Mouse (Mus musculus): Measurements from ENCODE around the gene Cntn1. TPM values are rescaled to one million over a fixed set of nuclear protein-coding genes. Genes with fewer than 3 reads are reported as not detected.
"Not testable (repeated sequence)": the region's sequence is repeated elsewhere in the genome, so short reads cannot be mapped to it uniquely, and the experiment has no call there.

Cntn1 gene
- total RNA-seq, 1 experiment from 2014 or later: not detected

DNA sequence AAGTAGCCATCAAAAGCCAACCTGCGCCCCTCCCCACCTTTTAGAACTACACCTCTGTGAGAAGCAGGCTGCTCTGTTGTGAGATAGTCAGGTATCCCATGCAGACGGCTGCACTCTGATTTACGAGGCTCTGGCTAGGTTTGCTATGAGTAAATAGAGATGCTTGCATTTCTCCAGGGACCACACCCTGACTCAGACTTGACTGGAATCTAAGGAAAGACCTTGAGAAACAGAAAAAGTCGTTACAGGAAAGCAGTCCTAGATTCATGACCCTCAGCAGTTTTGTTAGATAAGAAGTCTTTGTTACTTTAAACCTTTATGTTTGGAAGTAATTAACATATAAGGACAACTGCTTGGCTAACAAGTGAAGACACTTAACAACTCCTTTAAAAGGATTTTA is 296.5 kb downstream of the Cntn1 start:
- ATAC-seq (replicated peaks; ENCODE audit: insufficient number of reproducible peaks, low FRiP score, low TSS enrichment, poor library complexity, severe bottlenecking): no peak

DNA sequence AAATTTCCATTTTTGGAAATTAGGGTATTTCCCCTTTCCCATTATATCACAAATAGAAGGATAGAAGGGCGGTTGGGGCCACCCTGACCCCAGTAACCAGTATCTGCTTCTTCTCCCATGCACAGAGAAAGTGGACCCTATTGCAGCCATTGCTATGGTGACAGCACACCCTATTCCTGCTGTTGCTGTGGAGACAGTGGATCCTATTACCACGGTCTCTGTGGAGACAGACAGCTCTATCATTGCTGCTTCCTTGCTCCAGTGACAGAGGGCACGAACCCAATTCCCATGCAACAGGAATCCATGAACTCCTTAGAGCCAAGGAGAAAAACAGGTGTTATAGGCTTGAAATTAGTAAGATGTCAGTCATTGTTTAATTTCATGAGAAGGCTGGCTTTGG is 296.9 kb downstream of the Cntn1 start:
- no peak for ATAC-seq (replicated peaks; ENCODE audit: insufficient number of reproducible peaks, low FRiP score, low TSS enrichment, poor library complexity, severe bottlenecking)

DNA sequence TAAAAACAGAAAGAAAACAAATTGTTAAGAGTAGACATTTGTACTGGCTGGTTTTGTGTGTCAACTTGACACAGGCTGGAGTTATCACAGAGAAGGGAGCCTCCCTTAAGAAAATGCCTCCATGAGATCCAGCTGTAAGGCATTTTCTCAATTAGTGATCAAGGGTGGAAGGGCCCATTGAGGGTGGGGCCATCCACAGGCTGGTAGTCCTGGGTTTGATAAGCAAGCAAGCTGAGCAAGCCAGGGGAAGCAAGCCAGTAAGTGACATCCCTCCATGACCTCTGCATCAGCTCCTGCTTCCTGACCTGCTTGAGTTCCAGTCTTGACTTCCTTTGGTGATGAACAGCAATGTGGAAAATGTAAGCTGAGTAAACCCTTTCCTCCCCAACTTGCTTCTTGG is 297.5 kb downstream of the Cntn1 start:
- ATAC-seq (replicated peaks; ENCODE audit: insufficient number of reproducible peaks, low FRiP score, low TSS enrichment, poor library complexity, severe bottlenecking): not testable (repeated sequence)

DNA sequence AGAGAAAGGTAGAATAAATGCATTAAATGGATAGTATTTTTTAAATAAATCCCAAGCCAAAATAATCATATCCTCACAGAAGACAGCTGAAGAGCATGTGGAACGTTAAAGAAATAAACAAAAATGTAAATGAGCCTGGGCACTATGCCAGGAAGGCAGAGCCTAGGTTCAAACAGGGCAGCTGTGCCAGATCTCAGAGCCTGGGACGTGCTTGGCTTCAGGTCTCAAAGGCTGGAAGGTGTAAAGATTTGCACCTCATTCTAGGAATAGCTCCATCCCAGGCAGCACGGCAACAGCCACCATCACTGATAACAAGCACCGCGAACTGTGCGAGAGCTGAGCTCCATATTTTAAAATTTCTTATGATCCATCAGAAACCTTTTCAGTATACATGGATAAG is 313.2 kb downstream of the Cntn1 start:
- no peak for ATAC-seq (replicated peaks; ENCODE audit: insufficient number of reproducible peaks, low FRiP score, low TSS enrichment, poor library complexity, severe bottlenecking)

DNA sequence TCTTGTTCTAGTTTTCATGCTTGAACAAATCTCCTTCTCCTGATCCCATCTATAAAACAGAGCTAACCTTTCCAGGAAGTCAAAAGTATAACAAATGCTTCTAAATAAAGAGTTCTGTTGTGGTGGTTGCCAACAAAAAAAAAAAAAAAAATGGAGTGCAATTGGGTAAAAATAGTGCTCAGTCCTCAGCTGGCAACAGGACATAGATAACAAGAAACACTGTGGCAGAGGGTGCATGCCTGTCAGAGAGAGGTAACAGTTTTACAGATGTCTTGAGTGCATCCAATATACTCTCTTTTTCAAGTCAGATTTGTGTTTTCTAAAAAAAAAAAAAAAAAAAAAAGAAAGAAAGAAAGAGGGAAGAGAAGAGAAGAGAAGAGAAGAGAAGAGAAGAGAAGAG is 313.6 kb downstream of the Cntn1 start:
- no peak for ATAC-seq (replicated peaks; ENCODE audit: insufficient number of reproducible peaks, low FRiP score, low TSS enrichment, poor library complexity, severe bottlenecking)

Other genes with a start within 250 kb of the Cntn1 start
- gene Smgc, start 212.9 kb upstream of the Cntn1 start, total RNA-seq (2017): not detected in 3 replicates